Mouse (Mus musculus) kidney, adult 10 weeks (tissue): ENCODE results near the gene Pcp4l1. TPM values are rescaled to one million over a fixed set of nuclear protein-coding genes. Genes with fewer than 3 reads are reported as not detected.

Experiments
- polyA plus RNA-seq: library from polyadenylated mRNA; stranded (reverse); fragments of 350-450 nt; fragmentation: Illumina TruSeq; extraction: RNeasy Lipid Tissue Mini Kit (QIAGEN cat#74804); gene quantifications from one replicate; pipeline ENCODE4 v1.2.3, GENCODE M21; 2014; ENCODE audit warnings: low read depth, low replicate concordance

Gene Pcp4l1
- 6.5 TPM for polyA plus RNA-seq

DNA sequence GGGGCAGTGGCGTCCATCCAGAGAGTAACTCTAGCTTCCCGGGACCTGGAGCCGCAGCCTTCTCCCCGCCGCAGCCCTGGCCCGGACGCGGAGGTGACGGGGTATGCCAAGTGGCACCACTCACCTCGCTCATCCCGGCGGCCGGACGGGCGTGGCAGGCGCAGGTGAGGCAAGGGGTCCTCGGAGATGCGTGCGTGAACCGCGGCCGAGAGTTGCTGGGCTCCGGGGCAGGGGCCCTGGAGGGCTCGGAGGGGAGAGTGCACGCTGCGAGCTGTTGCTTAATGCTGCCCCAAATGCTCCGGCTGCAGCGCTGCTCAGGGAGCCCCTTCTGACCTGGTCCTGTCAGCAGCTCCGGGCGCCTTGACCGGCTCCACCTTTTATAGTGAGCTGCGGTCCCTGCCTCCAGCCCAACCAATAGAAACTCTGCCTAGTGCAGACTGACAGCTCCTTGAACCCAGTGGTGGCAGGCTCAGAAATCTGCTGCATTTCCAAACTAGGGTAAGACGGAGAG lies at the start of gene Pcp4l1:
Gene Pcp4l1 (minus strand): TSS at position 382 of the 511 bp plus-strand sequence.

DNA sequence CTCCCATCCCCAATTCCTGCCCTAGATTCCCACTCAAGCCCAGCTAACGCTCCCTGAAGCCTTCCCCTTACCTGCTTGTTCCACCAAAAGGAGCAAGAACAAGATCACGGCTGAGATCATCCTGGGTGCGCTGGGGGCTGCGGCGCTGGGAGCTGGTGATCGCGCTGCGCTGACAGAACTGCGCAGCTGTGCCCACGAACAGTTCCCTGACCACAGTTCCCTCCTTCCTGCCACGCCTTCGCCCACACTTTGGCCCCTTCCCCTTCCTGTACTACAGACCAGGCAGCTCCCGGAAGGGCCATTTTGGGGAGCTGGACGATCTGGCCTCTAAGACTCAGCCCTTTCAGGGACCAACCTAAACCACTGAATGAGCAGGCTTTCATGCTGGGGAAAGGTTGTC lies 38.1 kb upstream of the Pcp4l1 start, which contains the start of gene Fcer1g:
Gene Fcer1g (minus strand): TSS at position 240 of the 400 bp plus-strand sequence.

DNA sequence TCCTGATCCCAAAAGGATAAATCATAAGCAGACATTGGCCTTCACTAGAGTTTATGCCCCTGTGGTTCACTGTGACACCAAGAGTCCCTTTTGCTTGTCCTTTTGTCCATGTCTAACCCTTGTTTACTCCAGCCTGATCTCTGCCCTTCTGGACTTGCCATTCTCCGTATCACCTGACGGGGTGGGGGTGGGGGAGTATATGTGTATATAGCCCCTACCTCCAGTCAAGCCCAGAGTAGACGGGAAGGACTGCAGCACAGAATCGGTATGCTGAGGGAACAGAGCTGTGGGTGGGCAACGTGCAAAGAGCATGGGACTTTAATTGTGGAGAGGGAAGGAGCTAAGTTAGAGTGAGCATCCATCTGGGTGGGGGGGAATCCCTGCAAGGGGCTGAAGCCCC lies 28.8 kb upstream of the Pcp4l1 start, which contains the start of gene Apoa2:
Gene Apoa2 (plus strand): TSS at position 198 of the 400 bp plus-strand sequence.

GRCm38 (mm10) chr1:171222238-171223155 lies 26.4 kb upstream of the Pcp4l1 start, which contains the start of gene Tomm40l:
Gene Tomm40l (minus strand): TSS chr1:171222514.

GRCm38 (mm10) chr1:171213801-171214496 lies 17.9 kb upstream of the Pcp4l1 start, which contains the start of gene Nr1i3:
Gene Nr1i3 (plus strand): TSS chr1:171213970.

DNA sequence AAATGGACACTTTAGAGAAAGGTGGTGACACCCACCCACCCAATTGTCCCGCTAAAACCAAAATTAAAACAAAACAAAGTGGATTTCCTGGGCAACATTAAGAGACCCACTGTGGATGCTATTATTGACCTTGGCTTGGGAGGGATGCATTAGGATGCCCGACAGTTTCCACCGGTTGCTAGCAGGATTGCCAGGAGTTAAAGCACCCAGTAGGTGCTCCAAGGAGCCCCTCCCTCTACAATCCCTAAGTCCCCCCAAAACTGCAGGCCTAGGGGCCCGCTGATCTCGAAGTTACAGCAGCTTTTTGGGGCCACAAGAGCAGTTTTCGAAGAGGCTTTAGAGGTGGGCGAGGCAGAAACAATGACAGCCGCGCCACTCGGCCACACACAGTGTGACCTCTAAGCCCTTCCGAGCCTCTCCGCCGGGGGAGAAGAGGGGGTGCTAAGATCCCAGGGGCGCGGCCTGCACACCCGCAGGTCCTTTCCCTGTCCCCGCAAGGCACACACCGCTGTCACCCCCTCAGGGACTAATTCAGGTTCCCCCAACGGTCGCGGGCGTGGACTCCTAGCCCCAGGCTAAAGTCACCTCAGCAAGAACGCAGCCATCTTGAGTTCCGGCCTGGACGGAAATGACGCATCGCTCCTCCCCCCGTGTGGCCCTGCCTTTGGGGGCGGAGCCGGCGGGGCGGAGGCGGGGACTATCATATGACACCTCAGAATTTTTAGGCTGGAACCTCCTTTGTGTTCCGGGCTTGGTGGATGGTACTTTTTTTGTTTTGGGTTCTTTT lies 45.9 kb downstream of the Pcp4l1 start, which contains the start of the genes Sdhc and Mpz:
Gene Sdhc (minus strand): TSS at position 630 of the 787 bp plus-strand sequence.
Gene Mpz (plus strand): TSS at position 738 of the 787 bp plus-strand sequence.

Other genes starting within 250 kb of the Pcp4l1 start
- gene Fcgr2b, start 219.7 kb downstream of the Pcp4l1 start, polyA plus RNA-seq: 108 TPM
- 3.2 TPM for gene Fcgr4, start 177.3 kb downstream of the Pcp4l1 start, polyA plus RNA-seq
- gene Fcgr3, start 131.3 kb downstream of the Pcp4l1 start, polyA plus RNA-seq: 3.4 TPM
- gene Cfap126, start 82.3 kb downstream of the Pcp4l1 start, polyA plus RNA-seq: 3.7 TPM
- 129 TPM for gene Sdhc, start 45.7 kb downstream of the Pcp4l1 start, polyA plus RNA-seq
- 0.20 TPM for gene Mpz, start 45.6 kb downstream of the Pcp4l1 start, polyA plus RNA-seq
- gene Nr1i3, start 17.7 kb upstream of the Pcp4l1 start, polyA plus RNA-seq: not detected
- gene Tomm40l, start 26.2 kb upstream of the Pcp4l1 start, polyA plus RNA-seq: 7.3 TPM
- gene Apoa2, start 28.8 kb upstream of the Pcp4l1 start, polyA plus RNA-seq: 3.9 TPM
- 10.8 TPM for gene Fcer1g, start 38.1 kb upstream of the Pcp4l1 start, polyA plus RNA-seq
- gene Adamts4, start 54.2 kb upstream of the Pcp4l1 start, polyA plus RNA-seq: 1.2 TPM
- gene Ndufs2, start 55.1 kb upstream of the Pcp4l1 start, polyA plus RNA-seq: 89.0 TPM
- gene B4galt3, start 74.1 kb upstream of the Pcp4l1 start, polyA plus RNA-seq: 2.3 TPM
- 6.2 TPM for gene Ppox, start 84.9 kb upstream of the Pcp4l1 start, polyA plus RNA-seq
- gene Usp21, start 91.7 kb upstream of the Pcp4l1 start, polyA plus RNA-seq: 15.0 TPM
- 101 TPM for gene Ufc1, start 98.8 kb upstream of the Pcp4l1 start, polyA plus RNA-seq
- gene Dedd, start 132.9 kb upstream of the Pcp4l1 start, polyA plus RNA-seq: 6.7 TPM
- 43.5 TPM for gene Nit1, start 149.4 kb upstream of the Pcp4l1 start, polyA plus RNA-seq
- 39.6 TPM for gene Pfdn2, start 149.4 kb upstream of the Pcp4l1 start, polyA plus RNA-seq
- gene Klhdc9, start 164.5 kb upstream of the Pcp4l1 start, polyA plus RNA-seq: 0.97 TPM
- 0.40 TPM for gene Nectin4, start 173.8 kb upstream of the Pcp4l1 start, polyA plus RNA-seq
- 1.3 TPM for gene Arhgap30, start 192.7 kb upstream of the Pcp4l1 start, polyA plus RNA-seq
- gene Usf1, start 215.0 kb upstream of the Pcp4l1 start, polyA plus RNA-seq: 0.69 TPM
- 2.9 TPM for gene Tstd1, start 222.6 kb upstream of the Pcp4l1 start, polyA plus RNA-seq
- gene F11r, start 241.3 kb upstream of the Pcp4l1 start, polyA plus RNA-seq: 51.7 TPM